In the genomic region with DNA sequence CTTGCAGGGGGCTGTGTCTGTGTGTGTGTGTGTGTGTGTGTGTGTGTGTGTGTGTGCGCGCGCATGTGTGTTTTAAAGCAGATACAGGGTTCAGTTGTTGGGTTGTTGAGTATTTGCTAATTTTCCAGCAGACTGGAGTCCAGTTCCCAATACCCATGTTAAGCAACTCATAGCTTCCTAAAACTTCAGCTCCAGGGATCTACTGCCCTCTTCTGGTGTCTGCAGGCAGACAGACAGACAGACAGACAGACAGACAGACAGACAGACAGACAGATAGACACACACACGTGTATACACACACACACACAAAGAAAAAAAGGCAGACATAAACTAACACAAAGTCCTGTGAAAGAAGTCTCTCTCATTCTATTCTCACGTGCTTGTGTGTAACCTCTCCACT, we compare ENCODE assay signal across 22 mouse cellular contexts. TPM values are rescaled to one million over a fixed set of nuclear protein-coding genes. Genes with fewer than 3 reads are reported as not detected.
DNase-seq lines count a peak whose midpoint lies in the region; ATAC-seq and TF ChIP-seq lines count a peak whose summit lies in the region.
"Had no signal": no experiment of that assay in that cellular context is flagged by ENCODE, and none has a peak within 500 bp of the region (broad histone marks: within the 10 kb centered on the region; RNA-seq: fewer than 3 reads in every experiment).

No protein-coding gene starts in this region.

- no peak overlapping the region for H3K4me3 ChIP-seq in hindbrain, postnatal 0 days (ENCODE audit: low read length)
- no peak overlapping the region for H3K4me3 ChIP-seq in hindbrain, embryonic 12.5 days
- no peak overlapping the region for H3K4me3 ChIP-seq in liver, embryonic 14.5 days (ENCODE audit: insufficient read depth in 1 of 2, low read depth in 2 of 2, low read length in 2 of 2)
- H3K4me3 ChIP-seq in liver, embryonic 11.5 days (ENCODE audit: low read depth, low read length) = no peak overlapping the region
- H3K4me3 ChIP-seq: embryonic facial prominence, embryonic 12.5 days; limb, embryonic 13.5 days; neural tube, embryonic 15.5 days; stomach, embryonic 15.5 days had no signal

- H3K9me3 ChIP-seq in hindbrain, postnatal 0 days (ENCODE audit: low read length) = no peaks in the 10 kb centered on the region
- H3K9me3 ChIP-seq in hindbrain, embryonic 12.5 days (replicated peaks) = no peaks in the 10 kb centered on the region
- H3K9me3 ChIP-seq in liver, embryonic 14.5 days (ENCODE audit: control insufficient read depth, low read length) = no peaks in the 10 kb centered on the region
- H3K9me3 ChIP-seq in liver, embryonic 11.5 days (ENCODE audit: control insufficient read depth, low read length) = no peaks in the 10 kb centered on the region
- H3K9me3 ChIP-seq: embryonic facial prominence, embryonic 12.5 days; limb, embryonic 13.5 days; neural tube, embryonic 15.5 days; stomach, embryonic 15.5 days had no signal

- no peaks in the 10 kb centered on the region for H3K27me3 ChIP-seq in hindbrain, postnatal 0 days (ENCODE audit: insufficient read depth, low read length)
- H3K27me3 ChIP-seq in hindbrain, embryonic 12.5 days = no peaks in the 10 kb centered on the region
- H3K27me3 ChIP-seq in liver, embryonic 14.5 days (ENCODE audit: control insufficient read depth, insufficient read depth, low read length) = no peaks in the 10 kb centered on the region
- no peaks in the 10 kb centered on the region for H3K27me3 ChIP-seq in liver, embryonic 11.5 days (replicated peaks; ENCODE audit: control insufficient read depth, insufficient read depth, low read length)
- H3K27me3 ChIP-seq: embryonic facial prominence, embryonic 12.5 days; limb, embryonic 13.5 days; neural tube, embryonic 15.5 days; stomach, embryonic 15.5 days had no signal

- H3K27ac ChIP-seq in hindbrain, postnatal 0 days = no peak overlapping the region
- no peak overlapping the region for H3K27ac ChIP-seq in hindbrain, embryonic 12.5 days
- H3K27ac ChIP-seq in liver, embryonic 14.5 days = no peak overlapping the region
- no peak overlapping the region for H3K27ac ChIP-seq in liver, embryonic 11.5 days (ENCODE audit: low read depth, low read length)
- H3K27ac ChIP-seq: embryonic facial prominence, embryonic 12.5 days; limb, embryonic 13.5 days; neural tube, embryonic 15.5 days; stomach, embryonic 15.5 days had no signal

- TF ChIP-seq EP300 in liver, embryonic 14.5 days (IDR thresholded peaks at IDR 0.05; ENCODE audit: low read depth) = no peak

- peak; percentile 32 for TF ChIP-seq CTCF in hindbrain, postnatal 0 days (IDR thresholded peaks at IDR 0.05; ENCODE audit: low read depth)
- peak; percentile 24; the same call in 1 of the 2 replicates for TF ChIP-seq CTCF in liver, embryonic 14.5 days (IDR thresholded peaks at IDR 0.05; ENCODE audit: low read depth)

- WGBS in hindbrain, postnatal 0 days = 93% methylated on average over 5 of the region's 5 CpGs
- 87% methylated on average over 5 of the region's 5 CpGs for WGBS in hindbrain, embryonic 12.5 days
- WGBS in liver, embryonic 14.5 days (ENCODE audit: insufficient replicate concordance) = 79% methylated on average over 5 of the region's 5 CpGs
- 86% methylated on average over 5 of the region's 5 CpGs for WGBS in liver, embryonic 11.5 days

- no peak overlapping the region for H3K9ac ChIP-seq in hindbrain, postnatal 0 days (replicated peaks; ENCODE audit: low read length)
- H3K9ac ChIP-seq in hindbrain, embryonic 12.5 days = no peak overlapping the region
- no peak overlapping the region for H3K9ac ChIP-seq in liver, embryonic 14.5 days (replicated peaks)
- H3K9ac ChIP-seq in liver, embryonic 11.5 days (ENCODE audit: low read depth, low read length) = no peak overlapping the region
- H3K9ac ChIP-seq: embryonic facial prominence, embryonic 12.5 days; limb, embryonic 13.5 days; neural tube, embryonic 15.5 days; stomach, embryonic 15.5 days had no signal

- no peaks in the 10 kb centered on the region for H3K36me3 ChIP-seq in hindbrain, postnatal 0 days (ENCODE audit: insufficient read depth, low read length)
- peaks cover 7% of the 10 kb centered on the region; the same call in 1 of the 2 replicates for H3K36me3 ChIP-seq in hindbrain, embryonic 12.5 days
- H3K36me3 ChIP-seq in liver, embryonic 14.5 days (replicated peaks; ENCODE audit: control insufficient read depth, insufficient read depth, low read depth) = no peaks in the 10 kb centered on the region
- H3K36me3 ChIP-seq in liver, embryonic 11.5 days (ENCODE audit: control insufficient read depth, insufficient read depth, low read length) = no peaks in the 10 kb centered on the region
- H3K36me3 ChIP-seq: neural tube, embryonic 15.5 days; stomach, embryonic 15.5 days had no signal

- no peaks in the 10 kb centered on the region for H3K4me1 ChIP-seq in hindbrain, postnatal 0 days (ENCODE audit: insufficient read depth, low read length)
- H3K4me1 ChIP-seq in hindbrain, embryonic 12.5 days = no peaks in the 10 kb centered on the region
- H3K4me1 ChIP-seq in liver, embryonic 14.5 days (replicated peaks; ENCODE audit: control insufficient read depth in 2 of 2, insufficient read depth in 2 of 2, low read length in 1 of 2) = no peaks in the 10 kb centered on the region
- H3K4me1 ChIP-seq in liver, embryonic 11.5 days (replicated peaks; ENCODE audit: control insufficient read depth, insufficient read depth, low read length) = no peaks in the 10 kb centered on the region
- H3K4me1 ChIP-seq: embryonic facial prominence, embryonic 12.5 days; neural tube, embryonic 15.5 days; stomach, embryonic 15.5 days had no signal

- ATAC-seq in hindbrain, postnatal 0 days = no peak
- no peak for ATAC-seq in hindbrain, embryonic 12.5 days (ENCODE audit: low FRiP score)
- ATAC-seq in liver, embryonic 14.5 days (ENCODE audit: insufficient read depth) = no peak
- no peak for ATAC-seq in liver, embryonic 11.5 days (replicated peaks; ENCODE audit: low FRiP score)

- H3K4me2 ChIP-seq in hindbrain, postnatal 0 days (ENCODE audit: low read depth, low read length) = no peak overlapping the region
- H3K4me2 ChIP-seq in hindbrain, embryonic 12.5 days (replicated peaks) = no peak overlapping the region
- no peak overlapping the region for H3K4me2 ChIP-seq in liver, embryonic 14.5 days (ENCODE audit: low read depth)
- no peak overlapping the region for H3K4me2 ChIP-seq in liver, embryonic 11.5 days
- H3K4me2 ChIP-seq: embryonic facial prominence, embryonic 12.5 days; heart, embryonic 11.5 days; limb, embryonic 13.5 days; neural tube, embryonic 15.5 days; stomach, embryonic 15.5 days had no signal

- DNase-seq in hindbrain, postnatal 0 days (ENCODE audit: low spot score) = no peak
- no peak for DNase-seq in liver, embryonic 14.5 days (ENCODE audit: low read depth in 3 of 3, low spot score in 3 of 3)
- DNase-seq in liver, embryonic 11.5 days (ENCODE audit: low spot score) = no peak
- peak; percentile 43 for DNase-seq in 416B (ENCODE audit: low read depth)
- DNase-seq in ES-CJ7 (ENCODE audit: low read depth, low spot score) = peak; percentile 17
- DNase-seq in retina, embryonic 14.5 days (ENCODE audit: low spot score) = no peak
- DNase-seq: adrenal gland, adult 2 months; cerebellum, adult 18-20 months; cerebellum, postnatal 25 days; heart, postnatal 14 days; kidney, adult 9 months; kidney, postnatal 36 days; lung, adult 18-20 months; lung, postnatal 4 days; thymus, adult 18-20 months; thymus, postnatal 4 days had no signal

RNA-seq across cellular contexts. Expression of gene Ncoa6, which starts 22.4 kb away (rescaled TPM):
- total RNA-seq in hindbrain, postnatal 0 days (2014; rRNA removed) = 29.7 and 43.4 TPM in 2 replicates
- 25.7 TPM in 2 replicates for polyA plus RNA-seq in hindbrain, postnatal 0 days (2015; fragmentation: Nextera tagmentation; extraction: Ambion mirVana)
- 31.6 and 31.7 TPM in 2 replicates for polyA plus RNA-seq in hindbrain, embryonic 12.5 days (2016; fragmentation: Nextera tagmentation; extraction: Ambion mirVana)
- 8.4 and 9.0 TPM in 2 replicates for polyA plus RNA-seq in liver, embryonic 14.5 days (2012; rRNA removed)
- polyA plus RNA-seq in liver, embryonic 14.5 days (2014; fragmentation: Nextera tagmentation; extraction: Ambion mirVana) = 6.5 and 8.9 TPM in 2 replicates
- polyA plus RNA-seq in liver, embryonic 11.5 days (2014; fragmentation: Nextera tagmentation; extraction: Ambion mirVana) = 19.9 and 20.7 TPM in 2 replicates

Comparison
In these comparisons a context has a peak if more than half of its experiments do, and no peak if none do; other contexts are left out.
1. DNase-seq: peak in 416B (single experiment) and ES-CJ7 (single experiment); none in hindbrain, postnatal 0 days (single experiment), liver, embryonic 14.5 days (0 of 3), liver, embryonic 11.5 days (single experiment) and retina, embryonic 14.5 days (single experiment).